Mouse (Mus musculus) layer of hippocampus, adult 18-20 months (tissue): Measurements from ENCODE around the gene Gna11. TPM values are rescaled to one million over a fixed set of nuclear protein-coding genes. Genes with fewer than 3 reads are reported as not detected.

Source experiments
- DNase-seq, 2 experiments: peaks; one replicate each; pipeline ENCODE4 v3.0.0; 2022; ENCODE audit warnings: low spot score in 2 of 2
- microRNA-seq, 2 experiments: library from miRNA; unstranded; fragments of <30 nt; microRNA quantifications; one replicate each; pipeline ENCODE4 v1.2.0; 2021
- total RNA-seq, 2 experiments: library from RNA; stranded (reverse); gene quantifications; 2 replicates each; pipeline ENCODE4 v1.2.3; 2021

The Gna11 gene
- total RNA-seq, 2 experiments from 2014 or later, result 124 to 126 TPM

GRCm38 (mm10) chr10:81486496-81486895 lies 58.5 kb downstream of the Gna11 start:
- no peak for DNase-seq

GRCm38 (mm10) chr10:81485479-81486018 lies 59.4 kb downstream of the Gna11 start:
- no peak for DNase-seq

GRCm38 (mm10) chr10:81485060-81485449 lies 59.9 kb downstream of the Gna11 start:
- DNase-seq, result no peak

DNA sequence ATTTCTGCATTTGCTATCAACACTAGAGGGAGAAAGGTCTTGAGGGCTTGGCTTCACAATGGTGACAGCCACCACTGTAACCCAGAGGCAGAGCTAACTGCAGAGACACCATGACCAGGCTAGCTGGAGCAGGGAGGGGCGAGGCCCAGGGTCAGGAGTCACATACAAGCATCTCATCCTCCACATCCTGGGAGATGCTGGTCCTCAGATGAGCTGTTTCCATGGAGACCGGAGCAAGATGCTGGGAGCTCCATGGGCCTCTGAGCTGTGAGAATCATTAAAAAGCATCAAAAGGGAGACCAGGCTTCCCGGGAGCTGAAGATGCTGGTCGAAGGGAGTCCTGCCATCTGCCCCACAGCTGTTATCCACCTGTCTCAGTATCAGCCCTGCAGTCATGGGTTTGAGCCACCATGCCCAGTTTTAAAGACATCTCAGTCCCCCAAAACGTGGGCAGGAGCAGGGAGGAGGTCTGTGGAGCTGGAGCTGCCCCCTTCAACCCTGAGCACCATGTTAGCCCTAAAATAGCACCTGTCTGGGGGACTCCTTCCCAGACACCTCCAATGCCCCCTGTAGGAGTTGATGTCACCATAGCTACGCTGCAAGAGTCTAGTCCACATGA lies 60.4 kb downstream of the Gna11 start:
- peak in 1 of 2 experiments; percentile 60 for DNase-seq

DNA sequence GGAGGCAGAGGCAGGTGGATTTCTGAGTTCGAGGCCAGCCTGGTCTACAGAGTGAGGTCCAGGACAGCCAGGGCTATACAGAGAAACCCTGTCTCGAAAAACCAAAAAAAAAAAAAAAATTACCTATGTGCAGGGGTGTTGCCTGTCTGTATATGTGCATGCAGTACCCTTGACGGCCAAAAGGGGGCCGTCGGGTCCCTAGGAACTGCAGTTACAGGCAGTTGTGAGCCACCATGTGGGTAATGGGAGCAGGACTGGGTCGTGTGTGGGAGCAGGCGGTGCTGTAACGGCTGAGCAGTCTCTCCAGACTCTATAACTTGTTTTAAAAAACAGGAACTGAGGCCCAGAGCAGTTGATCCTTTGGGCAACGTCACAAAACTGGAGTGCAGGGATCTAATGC lies 61.0 kb downstream of the Gna11 start:
- DNase-seq, result peak in 1 of 2 experiments; percentile 74

GRCm38 (mm10) chr10:81482533-81482889 lies 62.5 kb downstream of the Gna11 start, which contains the start of gene Celf5:
Gene Celf5, minus strand, starts transcription at chr10:81482709.
- DNase-seq, result peak; percentile 65 to 76

- DNase-seq, result no peak
These were observed 63.1 kb downstream of the Gna11 start for GRCm38 (mm10) chr10:81481605-81482532.

Small RNA genes lying within 50 kb of the gene (microRNA-seq; reads per million reads assigned to microRNA genes)
- gene Gm25595, result 0 reads per million in 2 experiments

Other genes starting within 250 kb of the Gna11 start
- 10 to 100 TPM; 31.1 to 31.2 TPM for gene Cactin, start 224.1 kb downstream of the Gna11 start, total RNA-seq
- 1 to 10 TPM in 1 of 2 experiments, under 1 TPM in 1; 0.74 to 1.0 TPM for gene Tbxa2r, start 216.5 kb downstream of the Gna11 start, total RNA-seq
- gene Gipc3, start 201.9 kb downstream of the Gna11 start, total RNA-seq, result 1 to 10 TPM; 1.8 TPM
- 10 to 100 TPM; 32.4 to 37.0 TPM for gene Hmg20b, start 194.7 kb downstream of the Gna11 start, total RNA-seq
- gene Mfsd12, start 187.7 kb downstream of the Gna11 start, total RNA-seq, result 10 to 100 TPM; 42.2 to 44.4 TPM
- 1 to 10 TPM; 1.6 to 2.0 TPM for gene 4930404N11Rik, start 179.4 kb downstream of the Gna11 start, total RNA-seq
- gene Fzr1, start 166.7 kb downstream of the Gna11 start, total RNA-seq, result 10 to 100 TPM; 70.8 to 72.5 TPM
- 10 to 100 TPM; 82.0 to 82.9 TPM for gene Dohh, start 160.8 kb downstream of the Gna11 start, total RNA-seq
- 1 to 10 TPM; 4.1 to 4.8 TPM for gene Gm48551, start 160.7 kb downstream of the Gna11 start, total RNA-seq
- gene Gm48552, start 156.2 kb downstream of the Gna11 start, total RNA-seq, result 1 to 10 TPM; 4.2 to 6.9 TPM
- gene Smim24, start 152.1 kb downstream of the Gna11 start, total RNA-seq, result 1 to 10 TPM; 1.8 to 2.4 TPM
- 10 to 100 TPM; 54.2 to 54.7 TPM for gene Nfic, start 89.6 kb downstream of the Gna11 start, total RNA-seq
- 100 to 1,000 TPM; 268 TPM for gene Celf5, start 62.5 kb downstream of the Gna11 start, total RNA-seq
- 10 to 100 TPM; 77.5 to 87.4 TPM for gene Ncln, start 48.8 kb downstream of the Gna11 start, total RNA-seq
- gene S1pr4, start 45.1 kb downstream of the Gna11 start, total RNA-seq, result under 1 TPM; 0.53 to 0.94 TPM
- 1 to 10 TPM; 3.9 to 4.4 TPM for gene Gna15, start 21.0 kb downstream of the Gna11 start, total RNA-seq
- 100 to 1,000 TPM; 765 to 778 TPM for gene Aes, start 14.3 kb upstream of the Gna11 start, total RNA-seq
- 10 to 100 TPM; 31.6 to 31.8 TPM for gene Tle2, start 29.4 kb upstream of the Gna11 start, total RNA-seq
- 1 to 10 TPM; 2.6 to 4.1 TPM for gene Tle6, start 55.9 kb upstream of the Gna11 start, total RNA-seq
- gene BC025920, start 61.1 kb upstream of the Gna11 start, total RNA-seq, result 1 to 10 TPM; 3.6 to 3.8 TPM
- gene Sirt6, start 82.6 kb upstream of the Gna11 start, total RNA-seq, result 10 to 100 TPM; 24.8 to 26.7 TPM
- 10 to 100 TPM; 36.9 to 37.8 TPM for gene Ankrd24, start 83.3 kb upstream of the Gna11 start, total RNA-seq
- 1 to 10 TPM; 3.5 to 3.8 TPM for gene Gm10778, start 103.9 kb upstream of the Gna11 start, total RNA-seq
- gene Zfp433, start 159.6 kb upstream of the Gna11 start, total RNA-seq, result 10 to 100 TPM in 1 of 2 experiments, 1 to 10 TPM in 1; 8.9 to 10.9 TPM
- gene Gm3055, start 226.0 kb upstream of the Gna11 start, total RNA-seq, result 10 to 100 TPM in 1 of 2 experiments, 1 to 10 TPM in 1; 9.2 to 10.1 TPM